Mouse (Mus musculus): ENCODE measurements around the gene Nomo1. TPM values are rescaled to one million over a fixed set of nuclear protein-coding genes. Genes with fewer than 3 reads are reported as not detected.

Nomo1 gene
- total RNA-seq, 2 experiments from 2014 or later, result 102 to 103 TPM

- TF ChIP-seq CTCF (conservative IDR thresholded peaks at IDR 0.05), result no peak
- Histone ChIP-seq H3K4me3 (peak overlapping the region; percentile 46), H3K27ac (peak overlapping the region; percentile 39; the same call in 1 of the 2 replicates)
- DNase-seq (ENCODE audit: low spot score in 2 of 2), result no peak
These were observed 63.9 kb downstream of the Nomo1 start for GRCm38 (mm10) chr7:46097319-46097783.

DNA sequence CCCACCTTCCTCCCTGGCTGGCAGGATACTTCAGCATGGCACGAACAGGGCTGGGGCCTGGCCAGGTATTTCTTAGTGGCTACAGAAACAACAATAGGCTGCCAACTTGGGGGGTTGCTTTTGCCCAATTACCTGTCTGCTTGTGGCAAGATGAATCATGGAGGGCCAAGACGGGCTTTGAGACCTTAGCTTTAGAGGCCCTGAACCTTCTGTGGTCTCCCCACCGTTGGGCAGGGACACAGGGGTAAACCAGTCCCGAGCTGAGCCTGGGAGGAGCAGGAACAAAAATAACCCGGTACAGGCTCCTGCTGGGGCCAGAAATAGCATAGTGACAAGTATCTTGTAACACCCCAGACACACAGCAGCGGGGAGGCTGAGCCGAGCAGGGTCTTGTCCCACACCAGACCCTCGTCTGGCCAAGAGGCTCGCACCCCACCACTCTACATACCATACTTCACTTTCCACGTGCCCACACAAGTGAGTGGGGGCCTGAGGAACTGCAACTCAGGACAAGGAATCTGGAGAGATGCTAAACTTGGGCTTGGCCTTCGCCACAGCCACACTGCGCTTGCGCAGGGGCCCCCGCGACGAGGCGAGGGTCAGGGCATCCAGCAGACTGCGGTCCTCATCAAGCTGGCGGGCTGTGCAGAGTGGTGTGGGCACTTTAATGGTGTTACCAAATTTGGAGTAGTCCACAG lies 64.9 kb downstream of the Nomo1 start:
- peak overlapping the region; percentile 46 for H3K4me3 ChIP-seq
- no peak for TF ChIP-seq CTCF (conservative IDR thresholded peaks at IDR 0.05)
- no peak for DNase-seq (ENCODE audit: low spot score in 2 of 2)
- H3K27ac ChIP-seq, result peak overlapping the region; percentile 91

- Histone ChIP-seq H3K27ac (peak overlapping the region; percentile 91; the same call in 1 of the 2 replicates), H3K4me3 (peak overlapping the region; percentile 46)
- no peak for TF ChIP-seq CTCF (conservative IDR thresholded peaks at IDR 0.05)
- no peak for DNase-seq (ENCODE audit: low spot score in 2 of 2)
These were observed 65.4 kb downstream of the Nomo1 start for GRCm38 (mm10) chr7:46098919-46099286.

GRCm38 (mm10) chr7:46099682-46100081 lies 66.2 kb downstream of the Nomo1 start:
- peak overlapping the region; percentile 56 for H3K4me3 ChIP-seq
- DNase-seq (ENCODE audit: low spot score in 2 of 2), result no peak
- no peak for TF ChIP-seq CTCF (conservative IDR thresholded peaks at IDR 0.05)
- H3K27ac ChIP-seq, result peak overlapping the region; percentile 91

- DNase-seq (ENCODE audit: low spot score in 2 of 2), result peak; percentile 82 to 86
- Histone ChIP-seq H3K27ac (peak within 1 kb of the TSS; percentile 91), H3K4me3 (peak within 1 kb of the TSS; percentile 56)
- TF ChIP-seq CTCF (conservative IDR thresholded peaks at IDR 0.05), result peak; percentile 98
These were observed 67.1 kb downstream of the Nomo1 start, which contains the start of gene Kcnj11 for GRCm38 (mm10) chr7:46100563-46100962. Gene Kcnj11, minus strand, starts transcription at chr7:46100764.

GRCm38 (mm10) chr7:46103075-46103591 lies 69.6 kb downstream of the Nomo1 start:
- Histone ChIP-seq H3K4me3 (no peak overlapping the region), H3K27ac (peak overlapping the region; percentile 86)
- DNase-seq (ENCODE audit: low spot score in 2 of 2), result peak in 1 of 2 experiments; percentile 63
- TF ChIP-seq CTCF (conservative IDR thresholded peaks at IDR 0.05), result no peak

GRCm38 (mm10) chr7:46103771-46104170 lies 70.3 kb downstream of the Nomo1 start:
- DNase-seq (ENCODE audit: low spot score in 2 of 2), result no peak
- no peak overlapping the region for H3K4me3 ChIP-seq
- no peak for TF ChIP-seq CTCF (conservative IDR thresholded peaks at IDR 0.05)
- peak overlapping the region; percentile 86; the same call in 1 of the 2 replicates for H3K27ac ChIP-seq

DNA sequence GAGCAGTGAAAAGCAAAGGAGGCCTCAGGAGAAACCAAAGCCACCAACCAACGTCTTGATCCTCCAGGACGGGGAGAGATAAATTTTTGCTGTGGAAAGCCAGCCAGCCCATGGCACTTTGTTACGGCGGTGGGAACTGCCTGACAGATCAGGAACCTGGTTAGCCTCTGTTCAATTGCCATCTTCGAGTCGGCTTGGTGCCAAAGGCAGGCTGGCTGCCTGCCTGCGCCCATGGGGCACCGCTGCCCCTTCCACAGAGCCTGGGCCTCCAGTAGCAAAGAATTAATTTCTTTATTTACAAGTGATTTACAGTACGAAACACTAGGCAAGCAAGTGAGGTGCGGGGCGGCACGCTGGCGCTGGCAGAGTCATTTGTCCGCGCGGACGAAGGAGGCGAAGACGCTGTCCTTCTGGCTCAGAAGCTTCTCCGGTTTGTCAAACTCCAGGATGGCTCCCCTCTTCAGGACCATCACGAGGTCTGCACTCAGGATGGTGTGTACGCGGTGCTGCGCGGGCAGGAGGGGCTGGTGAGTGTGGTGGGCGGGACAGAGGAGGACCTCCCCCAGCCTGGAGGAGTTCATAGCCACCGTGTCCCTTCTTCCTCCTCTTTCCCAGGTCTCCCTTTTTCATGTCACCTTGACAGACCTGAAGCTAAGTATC lies 70.9 kb downstream of the Nomo1 start:
- H3K4me3 ChIP-seq, result no peak overlapping the region
- TF ChIP-seq CTCF (conservative IDR thresholded peaks at IDR 0.05), result no peak
- DNase-seq (ENCODE audit: low spot score in 2 of 2), result no peak
- peak overlapping the region; percentile 86 for H3K27ac ChIP-seq

GRCm38 (mm10) chr7:46105484-46105883 lies 72.0 kb downstream of the Nomo1 start:
- Histone ChIP-seq H3K4me3 (no peak overlapping the region), H3K27ac (no peak overlapping the region)
- DNase-seq (ENCODE audit: low spot score in 2 of 2), result no peak
- no peak for TF ChIP-seq CTCF (conservative IDR thresholded peaks at IDR 0.05)

DNA sequence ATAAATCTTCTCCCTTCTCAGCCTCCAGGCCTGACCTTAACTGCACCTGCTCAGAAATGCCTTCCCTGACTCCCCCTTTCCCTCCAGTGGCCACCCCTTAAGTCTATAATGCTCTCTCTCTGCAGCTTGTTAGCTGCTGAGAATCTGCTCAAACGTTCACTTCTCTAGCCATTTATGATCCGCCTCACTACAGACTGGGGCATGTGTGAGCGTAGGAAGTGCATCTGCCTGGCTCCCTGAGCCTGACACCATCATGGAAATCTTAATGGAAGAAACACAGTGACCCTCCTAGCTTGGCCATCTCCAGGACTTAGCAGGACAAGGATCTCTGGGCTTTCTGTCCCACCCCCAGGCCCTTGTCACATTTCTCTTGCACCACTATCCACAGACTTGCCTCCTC lies 76.6 kb downstream of the Nomo1 start:
- no peak for TF ChIP-seq CTCF (conservative IDR thresholded peaks at IDR 0.05)
- no peak for DNase-seq (ENCODE audit: low spot score in 2 of 2)
- Histone ChIP-seq H3K27ac (peak overlapping the region; percentile 91), H3K4me3 (no peak overlapping the region)

- Histone ChIP-seq H3K27ac (peak overlapping the region; percentile 91; the same call in 1 of the 2 replicates), H3K4me3 (no peak overlapping the region)
- no peak for DNase-seq (ENCODE audit: low spot score in 2 of 2)
- no peak for TF ChIP-seq CTCF (conservative IDR thresholded peaks at IDR 0.05)
These were observed 77.8 kb downstream of the Nomo1 start for GRCm38 (mm10) chr7:46111212-46111817.

DNA sequence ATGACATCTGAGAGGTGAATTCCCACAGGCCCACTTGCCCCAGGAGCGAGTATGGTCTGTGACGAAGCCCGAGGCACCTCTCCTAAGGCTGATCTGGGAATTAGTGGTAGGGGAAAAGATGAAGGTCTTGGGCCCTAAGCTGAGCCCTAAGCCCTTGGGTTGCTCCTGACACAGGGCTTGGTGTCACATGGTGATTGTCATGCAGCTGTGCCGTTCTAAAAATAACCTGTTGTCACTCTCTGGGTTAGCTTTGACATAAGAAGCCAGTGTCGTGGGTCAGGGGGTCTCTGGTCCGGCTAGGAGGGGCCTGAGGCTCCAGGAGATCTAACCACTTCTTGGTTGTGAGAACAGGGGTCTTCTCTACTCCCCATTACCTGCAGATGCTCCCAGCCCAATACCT lies 78.4 kb downstream of the Nomo1 start:
- no peak for TF ChIP-seq CTCF (conservative IDR thresholded peaks at IDR 0.05)
- H3K4me3 ChIP-seq, result no peak overlapping the region
- no peak overlapping the region; the same call in 1 of the 2 replicates for H3K27ac ChIP-seq
- DNase-seq (ENCODE audit: low spot score in 2 of 2), result no peak

GRCm38 (mm10) chr7:46113435-46113834 lies 79.9 kb downstream of the Nomo1 start:
- 0 out of 2 replicates have a peak overlapping the region, but pooled peaks have one; percentile 18 for H3K27ac ChIP-seq
- no peak for DNase-seq (ENCODE audit: low spot score in 2 of 2)
- TF ChIP-seq CTCF (conservative IDR thresholded peaks at IDR 0.05), result no peak
- H3K4me3 ChIP-seq, result no peak overlapping the region

Measured in layer of hippocampus, adult 2 months (tissue).